Mouse (Mus musculus): ENCODE results near the gene Gm10053.

Gene Gm10053

DNA sequence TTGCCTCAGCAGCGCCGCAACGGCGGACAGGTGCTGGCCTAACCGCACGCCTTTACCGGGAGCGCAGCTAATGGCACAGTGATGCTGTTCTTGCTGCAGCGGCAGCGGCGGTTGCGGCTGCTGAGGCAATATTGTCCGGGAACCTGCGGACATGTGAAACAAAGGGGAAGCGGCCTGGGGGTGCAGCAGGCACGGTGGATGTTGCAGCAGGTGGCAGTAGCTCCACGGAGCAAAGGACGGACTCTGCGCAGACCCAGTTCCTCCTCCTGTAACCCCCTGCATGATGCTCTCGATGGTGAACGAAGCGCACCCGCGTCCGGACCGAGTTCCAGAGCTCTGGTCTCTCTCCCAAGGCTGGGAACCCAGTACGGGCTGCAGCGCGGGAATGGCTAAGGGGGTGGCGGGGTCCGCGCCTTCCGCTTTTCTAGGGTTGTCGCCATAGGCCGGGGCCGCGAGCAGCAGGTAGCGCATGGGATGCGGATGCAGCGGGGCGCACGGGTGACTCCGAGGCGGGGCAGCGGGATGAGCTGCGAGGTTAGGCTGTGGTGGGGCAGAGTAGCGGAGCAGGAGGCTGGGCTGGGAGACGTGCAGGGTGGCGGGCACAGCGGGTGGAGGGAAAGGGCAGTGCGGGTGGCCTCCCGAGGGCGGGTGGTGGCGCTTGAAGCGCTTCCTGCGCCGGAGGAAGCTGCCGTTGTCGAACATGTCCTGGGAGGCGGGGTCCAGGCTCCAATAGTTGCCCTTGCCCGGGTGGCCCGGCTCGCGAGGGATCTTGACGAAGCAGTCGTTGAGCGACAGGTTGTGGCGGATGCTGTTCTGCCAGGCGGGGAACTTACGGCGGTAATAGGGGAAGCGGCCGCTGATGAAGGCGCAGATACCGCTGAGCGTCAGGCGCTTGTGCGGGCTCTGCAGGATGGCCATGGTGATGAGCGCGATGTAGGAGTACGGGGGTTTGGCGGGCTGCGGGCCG lies 24.4 kb downstream of the Gm10053 start:
- peak; percentile 29 to 42 for DNase-seq

DNA sequence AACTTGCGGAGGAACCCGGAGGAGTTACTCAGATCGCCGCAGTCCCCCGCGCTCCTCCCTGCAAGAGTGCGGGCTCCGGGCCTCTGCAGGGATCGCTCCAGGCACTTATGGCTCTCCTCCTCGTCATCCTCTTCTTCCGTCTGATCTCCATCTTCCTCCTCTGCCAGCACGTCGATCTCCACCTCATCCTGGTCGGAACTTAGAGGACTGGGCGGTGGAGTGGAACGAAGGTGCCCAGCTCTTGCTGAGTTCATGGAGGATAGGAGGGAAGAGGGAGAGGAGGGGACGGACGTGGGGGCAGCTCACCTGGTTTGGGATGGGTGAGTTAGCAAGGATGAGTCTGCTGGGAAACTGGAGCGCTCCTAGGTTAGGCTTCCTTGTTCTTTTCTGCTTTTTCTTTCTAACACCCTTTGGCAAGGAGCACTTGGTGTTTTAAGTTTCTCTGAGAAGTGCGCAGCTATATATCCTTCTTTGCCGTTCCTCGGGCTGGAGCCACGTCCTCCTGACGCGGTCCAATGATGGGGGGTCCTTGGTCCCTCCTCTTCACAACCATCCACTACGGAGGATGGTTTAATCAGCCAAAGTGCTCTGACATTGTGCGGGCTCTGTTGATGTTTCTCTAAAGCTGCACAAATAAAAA lies 25.2 kb downstream of the Gm10053 start, which contains the start of gene Foxd4:
Gene Foxd4 (minus strand): TSS at position 617 of the 640 bp plus-strand sequence.
- peak in 1 of 2 experiments; percentile 9 for DNase-seq

DNA sequence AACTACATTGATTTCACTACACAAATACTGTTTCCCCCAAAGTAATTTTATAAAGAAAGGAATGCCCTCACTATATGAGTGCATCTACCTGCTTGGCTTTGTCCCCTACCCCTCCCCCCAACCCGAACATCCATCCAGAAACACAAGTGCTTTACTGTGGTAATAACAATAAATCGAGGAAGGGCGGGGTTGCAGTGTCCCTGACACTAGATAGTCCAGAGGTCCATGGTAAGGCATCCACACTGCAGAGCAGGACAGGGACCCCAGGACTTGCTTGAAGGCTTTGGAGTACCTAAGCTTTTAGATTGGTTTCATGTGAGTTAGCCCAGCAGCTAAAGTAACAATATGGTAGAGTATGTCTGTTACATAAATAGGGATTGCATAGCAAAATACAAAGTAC lies 26.2 kb downstream of the Gm10053 start:
- DNase-seq, result no peak

DNA sequence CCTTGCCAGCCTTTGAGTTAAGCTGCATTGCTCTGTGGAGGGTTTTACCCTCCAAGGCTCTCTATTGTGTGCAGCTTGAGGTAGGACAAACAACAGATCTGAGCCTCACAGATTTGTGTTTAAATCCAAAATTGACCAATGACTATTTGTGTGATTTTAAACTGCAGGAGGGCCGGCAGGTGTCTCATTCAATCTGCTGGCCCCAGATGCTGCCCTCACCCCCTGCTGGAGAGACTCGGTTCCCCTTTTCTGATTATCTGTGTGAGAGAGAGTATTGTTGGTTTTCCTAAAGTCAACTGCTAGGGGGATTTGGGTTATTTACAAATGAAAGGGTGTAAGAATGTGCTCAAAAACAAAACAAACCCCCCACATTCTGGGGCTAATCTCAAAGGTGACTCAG lies 26.8 kb downstream of the Gm10053 start:
- DNase-seq, result no peak

DNA sequence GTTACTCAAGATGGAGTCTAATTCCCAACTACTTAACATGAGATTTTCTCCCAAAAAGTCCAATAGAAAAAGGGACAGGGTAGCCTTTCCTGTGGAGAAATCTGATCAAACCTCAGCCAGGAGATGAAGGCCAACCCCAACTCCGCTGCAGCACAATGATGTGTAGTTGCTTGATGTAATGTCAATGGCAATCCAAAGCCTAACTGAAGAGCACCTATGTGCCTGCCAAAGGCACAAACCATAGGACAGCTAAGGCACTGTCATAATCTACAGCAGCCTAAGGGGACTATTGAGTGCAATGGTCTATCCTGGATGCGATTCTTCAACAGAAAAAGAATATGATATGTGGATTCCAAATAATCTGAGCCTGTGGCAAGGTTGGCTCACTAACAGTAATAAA lies 27.3 kb downstream of the Gm10053 start:
- no peak for DNase-seq

DNA sequence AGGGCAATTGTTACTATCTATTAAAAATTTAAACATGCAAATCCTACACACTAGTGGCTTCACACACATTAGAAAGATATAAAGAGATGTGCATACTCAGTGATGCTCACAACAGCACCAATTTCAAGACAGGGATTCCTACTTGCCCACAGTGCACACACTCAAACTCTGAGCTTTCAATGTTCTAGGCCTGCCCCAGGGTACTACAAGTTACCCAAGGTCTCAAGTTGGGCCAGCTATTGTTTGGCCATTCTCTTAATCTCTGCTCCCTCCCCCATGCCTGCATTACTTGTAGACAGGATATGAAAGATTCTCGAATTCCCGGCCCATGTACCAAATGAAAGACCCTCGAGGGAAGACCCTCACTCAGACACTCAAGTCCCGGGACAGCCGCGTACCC lies 32.2 kb downstream of the Gm10053 start:
- DNase-seq, result no peak

DNA sequence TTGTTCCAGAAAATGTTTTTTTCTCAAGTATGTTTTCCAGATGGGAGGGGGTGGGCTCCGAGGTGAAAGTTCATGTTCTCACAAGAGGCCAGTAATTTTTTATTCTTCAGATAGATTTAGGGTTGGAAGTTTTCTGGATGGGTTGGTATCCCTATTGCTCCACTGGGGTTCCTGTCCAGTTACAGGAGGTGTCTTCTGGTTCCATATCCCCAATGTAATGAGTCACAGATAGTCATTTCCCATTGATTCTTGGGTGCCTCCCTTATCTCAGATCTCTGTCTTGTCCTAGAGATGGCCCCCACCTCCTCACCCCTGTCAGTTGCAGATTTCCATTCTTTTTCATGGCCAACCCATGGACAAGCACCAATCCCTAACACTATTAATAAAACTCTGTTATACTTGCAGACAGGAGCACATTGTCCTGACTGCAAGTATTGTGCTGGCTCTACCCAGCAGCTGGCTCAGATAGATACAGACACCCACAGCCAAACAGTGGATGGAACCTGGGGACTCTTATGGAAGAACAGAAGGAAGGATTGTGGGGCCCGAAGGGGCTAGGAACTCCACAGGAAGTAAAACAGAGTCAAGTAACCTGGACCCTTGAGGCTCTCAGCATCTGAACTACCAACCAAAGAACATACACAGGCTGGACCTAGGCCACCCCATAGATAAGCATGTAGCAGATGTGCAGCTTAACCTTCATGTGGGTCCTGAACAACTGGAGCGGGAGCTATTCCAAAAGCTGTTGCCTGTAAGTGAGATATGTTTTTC lies 33.1 kb downstream of the Gm10053 start:
- DNase-seq, result no peak

DNA sequence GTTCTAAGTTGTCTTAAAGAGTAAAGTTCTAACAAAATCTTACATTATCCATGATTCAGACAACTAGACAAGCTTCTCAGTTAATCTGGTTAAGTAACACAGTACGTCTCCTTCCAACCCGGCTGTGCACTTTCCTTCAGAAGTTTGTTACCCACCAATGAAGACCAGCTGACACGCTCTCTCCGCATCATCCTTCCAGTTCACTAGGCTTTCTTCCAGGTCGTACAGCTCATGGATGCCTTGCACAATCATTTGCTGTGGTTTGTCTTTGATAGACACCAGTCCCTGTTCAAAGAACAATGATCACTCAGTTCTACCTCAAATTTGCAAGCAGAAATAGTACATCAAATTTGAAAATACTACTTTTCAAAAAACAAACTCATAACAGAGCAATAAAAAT lies 45.4 kb downstream of the Gm10053 start:
- DNase-seq, result no peak
